Mouse (Mus musculus) heart, postnatal 0 days (tissue): ENCODE measurements around the gene Tspan33.

Experiments used
- CTCF ChIP-seq: IDR thresholded peaks from 2 replicates; pipeline ENCODE4 v1.5.1; 2016; ENCODE audit warnings: antibody characterized with exemption, control low read depth, low read depth
- EP300 ChIP-seq: IDR thresholded peaks from 2 replicates; pipeline ENCODE4 v1.6.1; 2016; ENCODE audit warnings: antibody characterized with exemption, low read depth

- no peak for TF ChIP-seq CTCF
- no peak for TF ChIP-seq EP300
Measured at GRCm38 (mm10) chr6:29766874-29767273, 72.9 kb downstream of the Tspan33 start.
